Mouse (Mus musculus) MN1 (cell line): ENCODE results near the gene Htra1.
A peak's percentile ranks its signal among the peaks of the same experiment; 100 is the strongest.

Experiments used
- DNase-seq: peaks from one replicate; pipeline ENCODE4 v3.0.0-alpha.2; 2016; ENCODE audit warnings: low spot score

Htra1 gene

DNA sequence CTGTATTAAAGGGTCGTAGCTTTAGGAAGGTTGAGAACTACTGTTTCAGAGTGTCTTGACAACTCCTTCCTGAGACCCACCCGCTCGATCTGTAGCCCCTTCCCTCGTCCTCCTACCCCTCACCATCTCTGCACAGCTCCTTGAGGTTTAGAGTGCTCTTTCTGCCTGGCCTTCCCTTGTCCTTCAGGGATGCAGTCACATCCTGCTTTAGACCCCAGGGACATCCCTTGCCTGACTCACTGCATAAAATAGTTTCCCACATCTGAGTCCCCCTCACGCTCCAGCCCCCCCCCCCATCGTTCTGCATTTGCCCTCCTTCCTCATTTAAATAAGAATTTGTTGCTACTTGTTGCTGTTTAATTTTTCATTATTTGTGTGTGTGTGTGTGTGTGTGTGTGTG is 31.0 kb downstream of the Htra1 start:
- no peak for DNase-seq

DNA sequence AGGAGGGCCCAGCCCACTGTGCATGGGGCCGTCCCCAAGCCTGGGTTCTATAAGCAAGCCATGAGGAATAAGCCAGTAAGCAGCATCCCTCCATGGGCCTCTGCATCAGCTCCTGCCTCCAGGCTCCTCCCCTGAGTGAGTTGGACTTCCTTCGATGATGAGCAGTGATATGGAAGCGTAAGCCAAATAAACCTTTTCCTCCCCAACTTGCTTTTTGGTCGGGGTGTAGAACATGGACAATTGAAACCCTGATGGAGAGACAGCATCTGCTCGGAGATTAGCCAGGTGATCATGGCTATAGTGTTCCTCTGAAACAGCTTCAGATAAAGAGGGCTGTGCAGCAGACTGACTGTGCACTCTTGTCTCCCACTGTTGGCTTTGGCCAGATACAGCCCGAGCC is 32.0 kb downstream of the Htra1 start:
- DNase-seq, result no peak

DNA sequence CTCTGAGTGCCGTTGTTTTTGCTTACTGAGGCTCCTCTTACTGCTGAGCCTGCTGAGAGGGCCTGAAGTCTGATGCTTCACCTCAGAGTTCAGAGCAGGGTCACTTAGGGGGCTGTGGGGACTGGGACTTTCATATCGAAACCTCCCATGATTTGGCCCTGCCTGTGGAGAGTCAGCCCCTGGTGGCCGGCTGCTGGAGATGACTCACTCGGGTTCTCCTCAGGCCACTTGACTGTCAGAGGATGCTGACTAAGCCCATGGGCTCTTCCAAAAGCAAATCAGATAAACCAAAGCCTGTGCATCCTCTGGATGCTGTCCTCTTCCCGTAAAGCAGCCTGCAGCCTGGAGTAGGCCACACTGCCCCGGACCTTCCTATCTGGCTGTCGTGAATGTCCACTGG is 32.6 kb downstream of the Htra1 start:
- peak; percentile 84 for DNase-seq

DNA sequence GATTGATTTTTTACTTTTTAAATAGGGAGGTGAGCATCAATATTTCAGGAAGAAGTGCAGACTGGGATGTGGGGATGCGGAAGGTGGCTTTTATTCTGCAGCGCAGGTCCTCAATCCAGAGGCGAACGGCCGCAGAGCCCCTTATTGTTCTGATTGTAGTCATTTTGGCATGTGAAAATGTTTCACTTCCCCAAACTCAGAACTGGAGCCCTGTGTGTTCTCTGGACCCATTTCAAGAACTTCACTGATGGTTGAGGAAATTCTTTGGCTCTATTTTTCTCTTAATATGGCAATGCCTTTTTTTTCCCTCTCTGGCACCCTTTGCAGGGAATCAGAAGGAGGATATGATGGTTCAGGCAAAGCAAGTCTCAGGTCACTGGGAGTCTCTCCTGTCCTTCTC is 33.2 kb downstream of the Htra1 start:
- no peak for DNase-seq

DNA sequence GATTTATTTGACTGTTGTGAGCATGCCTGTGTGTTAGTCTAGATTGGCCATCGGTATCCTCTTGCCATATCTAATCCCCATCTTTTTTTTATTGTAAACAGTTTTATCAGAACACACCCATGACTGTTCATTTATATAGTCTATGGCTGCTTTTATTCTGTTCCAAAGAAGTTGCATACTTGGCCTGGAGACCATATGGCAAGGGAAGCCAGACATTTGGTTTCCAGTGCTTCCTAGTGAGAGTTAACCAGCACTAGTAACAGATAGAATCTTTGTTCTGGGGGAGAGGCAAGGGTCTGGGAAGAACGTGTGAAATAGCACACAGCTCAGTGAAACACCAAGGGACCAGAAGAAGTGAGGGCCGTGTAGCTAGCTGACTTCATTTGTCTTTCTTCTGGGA is 33.6 kb downstream of the Htra1 start:
- DNase-seq, result no peak

DNA sequence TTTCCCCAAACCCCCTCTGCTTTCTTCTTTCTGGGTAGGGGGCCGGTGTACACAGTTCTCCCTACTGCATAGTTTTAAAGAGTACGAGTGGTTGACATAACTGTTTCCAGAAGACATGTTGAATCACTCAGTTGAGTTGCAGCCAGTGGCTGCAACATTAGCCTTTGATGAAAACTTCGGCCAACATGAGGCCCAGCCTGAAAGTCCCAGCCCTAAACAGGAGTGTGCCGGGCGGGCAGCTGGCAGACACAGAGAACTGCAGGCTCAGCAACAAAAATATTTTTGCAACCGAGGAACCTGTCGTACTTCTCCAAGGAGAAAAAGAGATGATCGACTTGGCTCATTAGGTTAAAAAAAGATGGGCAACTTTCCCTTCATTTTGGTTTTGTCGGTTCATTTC is 36.9 kb downstream of the Htra1 start:
- DNase-seq, result no peak

DNA sequence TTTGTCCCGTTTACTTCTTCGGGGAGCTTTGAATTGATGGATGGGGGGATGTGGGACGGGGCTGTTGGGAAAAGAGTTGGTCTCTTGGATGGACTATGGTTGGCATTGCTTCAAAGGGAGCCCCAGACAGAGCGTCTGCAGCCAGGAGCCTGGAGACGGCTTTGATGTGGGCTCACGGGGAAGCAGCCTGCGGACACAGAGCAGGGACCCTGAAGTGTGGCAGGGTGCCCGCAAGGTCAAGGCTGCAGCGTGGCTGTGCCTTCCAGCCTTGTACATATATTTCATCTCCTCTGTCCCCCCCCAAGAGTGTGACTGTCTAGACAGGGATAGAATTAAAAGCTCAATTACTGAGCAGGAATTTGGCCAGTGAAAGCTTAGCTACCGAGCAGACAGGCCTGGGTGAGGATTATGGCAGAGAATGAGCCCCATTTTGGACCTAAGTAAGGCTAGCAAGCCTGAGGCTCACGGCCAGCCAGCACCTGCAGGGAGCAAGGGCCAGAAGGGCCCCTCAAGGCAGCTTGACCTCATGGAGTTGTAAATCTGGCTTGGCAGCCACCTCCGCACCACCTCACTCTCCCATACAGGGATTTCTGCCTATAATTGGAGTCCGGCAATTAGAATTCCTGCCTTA is 40.5 kb downstream of the Htra1 start:
- DNase-seq, result no peak

DNA sequence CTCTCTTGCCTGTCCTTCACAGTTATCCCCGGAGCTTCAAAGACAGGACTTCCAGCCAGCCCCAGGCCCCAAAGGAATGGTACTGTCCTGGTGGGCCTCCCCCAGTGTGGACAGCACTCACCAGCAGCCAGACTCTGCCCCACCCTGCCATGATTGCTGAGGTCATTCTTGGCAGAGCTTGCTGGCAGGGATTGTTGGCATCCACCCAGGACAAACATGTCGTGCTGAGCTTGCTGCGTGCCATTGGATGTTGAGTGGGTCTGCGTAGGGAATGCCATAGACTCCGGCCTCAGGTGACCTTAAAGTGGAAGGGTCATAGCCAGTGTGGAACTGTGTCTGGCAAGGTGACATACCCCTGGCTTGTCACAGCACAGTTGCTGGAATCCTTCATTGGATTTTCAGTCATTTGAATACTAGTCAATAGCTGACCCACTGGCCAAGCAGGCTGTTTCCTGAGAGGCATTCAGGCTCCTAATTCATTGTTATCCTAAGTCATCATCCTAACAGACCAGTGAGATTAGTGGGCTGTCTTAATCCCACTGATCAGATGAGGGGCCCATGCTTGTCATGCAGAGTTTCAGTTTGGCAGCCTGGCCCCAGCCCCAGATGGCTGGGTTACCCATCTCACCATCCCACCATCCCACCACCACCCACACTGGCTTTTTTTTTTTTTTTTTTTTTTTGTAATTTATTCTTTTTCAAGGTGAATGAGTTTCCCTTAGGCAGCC is 42.0 kb downstream of the Htra1 start:
- DNase-seq, result peak; percentile 70

DNA sequence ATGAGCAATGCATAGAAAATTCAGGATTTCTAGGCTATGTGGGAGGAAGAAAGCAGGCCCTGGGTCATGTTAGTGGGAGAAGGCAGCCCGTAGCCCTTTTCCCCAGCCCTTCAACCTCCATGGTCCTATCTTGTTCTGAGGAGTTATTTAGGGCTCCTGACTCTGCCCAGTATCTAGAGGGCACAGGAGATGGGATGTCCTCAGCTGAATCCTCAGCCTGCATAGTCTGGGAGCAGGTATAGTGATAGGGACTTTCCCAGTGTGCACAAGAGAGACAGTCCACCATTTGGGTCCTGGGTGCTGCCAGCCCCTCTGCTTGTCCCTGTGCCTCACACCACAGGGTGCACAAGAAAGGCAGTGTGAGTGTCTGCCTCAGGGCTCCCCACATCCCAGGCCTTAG is 42.6 kb downstream of the Htra1 start:
- no peak for DNase-seq

DNA sequence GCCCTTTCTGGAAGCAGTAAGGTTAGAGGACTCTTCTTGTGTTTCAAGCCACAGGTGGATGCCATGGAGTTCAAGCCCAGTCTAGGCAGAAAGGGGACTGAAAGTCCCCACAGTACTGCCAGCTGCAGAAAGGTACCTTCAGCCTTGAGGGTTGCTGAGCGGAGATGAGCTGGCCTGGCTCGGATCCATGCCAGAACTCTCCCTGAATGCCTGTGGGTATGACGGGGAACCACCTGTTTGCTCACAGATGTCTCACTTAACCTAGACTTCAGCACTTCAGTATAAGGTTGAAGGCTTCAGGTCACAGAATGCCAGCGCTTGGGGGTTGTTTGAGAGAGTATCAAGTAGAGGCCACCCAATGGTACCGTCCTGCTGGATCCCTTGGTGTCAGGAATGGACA is 44.2 kb downstream of the Htra1 start:
- no peak for DNase-seq

DNA sequence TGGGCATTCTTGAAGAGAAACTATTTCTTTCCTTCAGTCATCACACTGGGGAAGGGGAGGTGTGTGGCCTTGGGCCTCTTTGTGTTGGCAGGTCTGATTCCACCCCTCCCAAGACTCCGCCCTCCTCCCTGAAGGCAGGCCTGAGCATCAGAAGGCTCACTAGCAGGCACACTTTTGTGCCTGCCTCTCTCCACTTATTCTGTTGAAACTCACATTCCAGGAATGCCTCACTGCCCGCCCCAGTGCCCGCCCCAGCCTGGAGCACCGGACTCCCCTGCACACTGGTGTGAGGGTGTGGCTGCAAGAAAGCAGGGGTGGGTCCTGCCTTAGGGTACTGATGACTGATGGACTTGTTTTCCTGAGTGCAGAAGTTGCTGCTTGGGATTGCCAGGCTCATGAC is 46.5 kb downstream of the Htra1 start:
- DNase-seq, result no peak

DNA sequence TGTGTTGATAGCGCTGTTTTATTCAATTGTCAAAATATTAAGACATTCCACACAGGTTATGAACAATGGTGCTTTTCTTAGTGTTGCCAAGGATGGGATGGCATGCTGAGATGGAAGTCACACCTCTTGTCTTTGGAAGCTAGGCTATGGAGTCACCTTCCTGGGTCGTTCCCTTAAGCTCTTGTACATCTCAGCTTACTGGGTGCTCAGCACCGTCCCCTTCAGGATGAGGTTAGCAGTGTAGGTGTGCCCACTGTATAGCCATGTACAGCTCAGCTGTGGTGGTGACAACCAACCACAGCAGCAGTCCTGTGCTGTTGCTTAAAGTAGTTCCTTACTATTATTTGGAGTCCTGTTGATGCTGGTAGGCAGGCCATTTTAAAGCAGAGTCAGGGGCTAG is 47.0 kb downstream of the Htra1 start:
- no peak for DNase-seq

DNA sequence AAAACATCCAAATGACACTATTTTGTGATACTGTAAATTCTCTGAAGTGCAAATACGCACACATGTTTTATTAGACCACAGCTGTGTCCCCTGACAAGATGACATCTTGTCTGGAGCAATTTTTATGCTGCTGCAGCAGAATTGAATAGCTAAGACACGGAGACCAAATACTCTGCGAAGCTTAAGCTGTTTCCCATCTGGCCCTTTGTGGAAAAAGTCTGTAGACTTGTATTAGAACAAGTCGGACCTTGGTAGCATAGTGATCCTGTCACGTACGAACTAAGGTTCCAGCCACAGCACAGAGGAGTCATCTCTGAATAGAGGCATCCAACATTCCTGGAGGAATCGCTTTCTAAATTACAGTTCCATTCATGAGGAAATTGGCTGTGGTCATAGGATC is 48.4 kb downstream of the Htra1 start:
- DNase-seq, result no peak

DNA sequence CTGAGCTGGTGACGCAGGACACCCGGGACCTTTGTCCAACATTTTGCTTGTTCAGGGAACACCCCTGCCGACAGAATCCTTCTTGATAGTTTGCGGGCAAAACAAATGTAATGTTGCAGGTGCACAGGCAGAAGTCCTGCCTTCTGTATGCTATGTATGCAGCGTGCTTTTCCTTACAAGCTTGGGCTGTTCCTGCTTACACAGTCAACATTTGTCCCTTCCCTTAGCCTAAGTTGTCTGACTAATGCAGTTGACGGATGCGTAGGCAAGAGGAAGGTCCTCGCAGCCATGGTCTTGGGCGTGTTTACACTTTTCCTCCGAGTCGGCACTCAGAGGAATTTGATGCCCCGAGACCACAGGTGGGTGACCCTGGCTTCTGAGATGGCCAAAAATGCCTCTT is 49.3 kb downstream of the Htra1 start:
- no peak for DNase-seq

DNA sequence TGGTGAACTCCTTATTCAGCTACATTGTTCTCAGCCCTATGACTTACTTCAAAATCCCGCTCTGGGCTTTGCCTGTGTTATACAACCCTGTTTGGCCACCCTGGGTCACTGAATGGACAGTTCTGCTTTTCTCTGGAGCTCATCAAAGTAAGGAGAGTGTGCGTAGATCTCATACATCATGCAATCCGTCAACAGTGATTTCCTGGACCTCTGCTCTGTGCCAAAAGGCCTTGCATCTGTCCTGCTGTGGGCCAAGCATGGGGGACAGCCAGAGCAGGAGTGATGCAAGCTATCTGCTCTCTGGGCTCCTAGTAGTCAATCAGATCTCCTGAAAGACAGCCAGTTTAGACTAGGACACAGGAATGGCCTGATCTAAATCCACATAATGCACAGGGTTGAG is 49.8 kb downstream of the Htra1 start:
- DNase-seq, result no peak

DNA sequence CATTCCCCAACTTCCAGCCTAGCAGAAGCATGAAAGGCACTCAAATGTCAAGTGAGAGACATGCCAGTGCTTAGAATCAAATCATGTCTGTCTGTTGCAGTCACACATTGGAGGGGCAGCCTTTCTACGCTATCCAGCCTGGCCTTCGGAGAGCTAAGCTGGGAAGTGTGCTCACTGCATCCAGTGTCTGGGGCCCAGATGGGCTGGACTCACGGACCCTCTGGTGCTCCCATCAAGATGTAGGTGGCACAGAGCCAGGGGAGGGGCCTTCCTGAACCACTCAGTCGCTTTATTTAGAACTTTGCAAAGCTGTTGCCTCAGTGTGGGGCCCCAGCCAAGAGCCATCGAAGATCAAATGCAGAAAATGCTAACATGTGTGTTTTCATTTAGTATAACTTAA is 52.2 kb downstream of the Htra1 start:
- no peak for DNase-seq

DNA sequence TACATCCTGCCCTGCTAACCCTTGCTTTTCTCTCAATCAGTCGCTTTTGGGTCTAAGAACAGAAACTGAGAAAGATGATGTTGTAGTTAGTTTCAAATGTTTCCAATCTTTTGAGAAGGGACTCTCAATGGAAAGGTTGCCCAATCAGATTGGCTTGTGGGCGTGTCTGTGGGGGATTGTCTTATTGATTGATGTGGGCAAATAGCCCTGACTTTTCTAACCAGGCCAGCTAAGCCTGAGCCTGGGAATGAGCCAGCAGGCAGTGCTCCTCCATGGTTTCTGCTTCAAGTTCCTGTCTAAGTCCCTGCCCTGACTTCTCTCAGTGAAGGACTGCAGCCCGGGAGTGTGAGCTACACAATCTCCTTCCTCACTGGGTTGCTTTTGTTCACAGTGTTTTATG is 53.5 kb downstream of the Htra1 start:
- no peak for DNase-seq

DNA sequence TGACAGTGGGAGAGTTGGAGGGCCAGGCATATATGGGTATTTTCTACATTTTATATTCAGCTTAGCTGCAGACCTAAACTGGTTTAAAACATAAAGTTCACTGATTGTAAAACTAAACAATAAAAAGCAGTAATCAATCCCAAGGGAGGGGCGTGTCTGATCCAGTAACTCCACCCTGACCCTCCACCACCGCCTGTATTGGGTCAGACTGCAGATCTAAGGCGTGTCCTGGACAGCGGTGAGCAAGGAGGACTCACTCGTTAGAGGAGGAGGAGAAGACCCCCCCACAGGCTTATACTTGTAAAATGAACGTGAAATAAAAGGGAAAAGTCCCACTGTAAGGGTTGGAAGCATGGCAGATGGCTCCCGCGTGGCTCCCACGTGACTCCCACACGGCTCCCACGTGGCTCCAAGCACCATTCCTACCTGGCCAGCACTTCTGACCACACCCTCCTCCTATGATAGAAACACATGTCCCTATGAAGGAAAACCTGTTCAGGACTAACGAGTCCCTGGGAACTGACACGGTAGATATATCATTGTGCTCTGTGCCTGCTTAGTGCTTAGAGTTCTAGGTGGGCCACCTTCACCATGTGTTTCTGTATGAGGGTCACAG is 55.4 kb downstream of the Htra1 start:
- no peak for DNase-seq

DNA sequence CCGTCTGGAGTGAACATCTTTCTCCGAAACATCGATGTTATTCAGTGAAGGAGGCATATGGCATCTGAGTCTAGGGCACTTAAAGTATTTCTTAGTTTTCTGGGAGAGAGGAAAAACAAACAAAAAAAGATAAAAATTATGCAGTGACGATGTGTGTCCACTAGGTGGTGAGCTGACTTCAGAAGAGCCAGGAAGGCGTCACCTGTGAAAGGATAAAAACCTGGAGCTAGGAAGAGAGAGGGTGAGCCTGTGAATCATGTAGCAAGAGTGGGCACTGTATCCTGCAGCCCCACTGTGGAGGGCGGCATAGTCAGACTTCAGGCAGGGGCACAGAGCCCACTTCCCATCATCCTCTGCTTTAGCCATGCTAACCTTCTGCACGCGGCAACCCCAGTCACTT is 58.0 kb downstream of the Htra1 start:
- DNase-seq, result peak; percentile 21

DNA sequence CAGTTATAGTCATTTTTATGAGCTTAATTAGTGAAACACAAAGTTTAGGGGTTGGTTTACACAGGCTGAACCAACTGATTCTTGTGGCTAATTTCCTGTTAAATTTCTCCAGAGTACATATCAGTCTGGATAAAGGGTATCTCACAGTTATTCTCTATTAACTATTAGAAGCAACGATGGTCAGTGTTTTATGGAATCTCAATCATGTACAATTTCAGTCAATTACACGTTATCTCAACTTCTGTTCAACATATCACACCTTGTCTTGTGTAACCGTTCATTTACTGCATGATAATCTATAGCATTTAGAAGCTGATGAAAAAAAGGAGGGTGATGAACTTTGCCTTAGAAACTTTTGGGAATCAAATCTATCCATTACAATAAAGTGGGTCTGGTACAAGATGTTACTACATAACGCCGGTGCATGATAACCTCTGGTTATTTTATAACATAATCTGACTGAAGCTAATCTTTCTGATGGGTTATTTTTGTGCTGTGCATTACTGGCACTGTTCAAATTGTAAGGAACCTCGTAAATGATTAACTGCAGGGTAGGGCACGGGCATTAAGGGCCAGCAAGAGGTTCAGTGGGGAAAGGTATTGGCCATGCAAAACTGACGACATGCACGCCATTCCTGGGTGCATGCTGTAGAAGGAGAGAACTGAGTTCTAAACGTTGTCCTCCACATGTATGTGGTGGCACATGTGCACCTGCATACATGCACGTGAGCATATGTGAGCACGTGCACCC is 66.2 kb downstream of the Htra1 start:
- DNase-seq, result no peak

DNA sequence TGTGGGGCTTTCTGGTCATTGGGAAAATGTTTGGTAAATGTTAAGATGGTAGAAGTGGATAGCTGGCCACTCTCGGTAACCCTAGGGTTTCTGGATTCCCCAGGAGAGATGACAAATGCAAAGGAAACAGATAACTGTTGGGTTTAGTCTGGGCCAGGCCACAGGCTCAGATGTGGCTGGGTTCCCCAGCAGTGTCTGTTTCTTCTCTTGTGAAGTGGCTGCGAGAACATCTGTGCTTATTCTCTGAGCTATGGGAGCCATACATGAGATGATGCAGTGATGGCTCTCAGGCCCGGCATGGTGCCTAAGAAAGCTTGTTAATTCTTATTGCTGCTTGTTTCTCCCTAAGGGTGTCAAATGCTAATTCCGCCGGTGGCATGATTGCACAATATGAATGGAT is 68.2 kb downstream of the Htra1 start:
- peak; percentile 6 for DNase-seq

DNA sequence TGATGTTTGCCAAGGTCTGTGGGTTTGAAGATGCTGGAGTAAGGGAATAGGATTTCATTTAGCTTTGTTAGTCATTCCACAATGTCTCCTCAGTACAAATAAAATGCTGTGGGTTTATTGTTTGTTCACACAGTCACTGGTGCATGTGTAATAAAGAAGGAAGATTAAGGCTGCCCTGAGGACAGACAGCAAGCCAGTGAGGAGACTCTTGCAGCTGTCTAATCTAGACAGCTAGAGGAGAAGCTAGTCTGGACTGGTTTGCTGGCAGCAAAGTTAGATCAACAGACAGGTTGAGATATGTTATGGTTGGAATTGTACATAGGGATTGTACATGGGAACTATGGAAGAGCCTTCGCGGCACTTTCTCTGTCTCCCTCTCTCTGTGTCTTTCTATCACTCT is 71.3 kb downstream of the Htra1 start:
- no peak for DNase-seq

DNA sequence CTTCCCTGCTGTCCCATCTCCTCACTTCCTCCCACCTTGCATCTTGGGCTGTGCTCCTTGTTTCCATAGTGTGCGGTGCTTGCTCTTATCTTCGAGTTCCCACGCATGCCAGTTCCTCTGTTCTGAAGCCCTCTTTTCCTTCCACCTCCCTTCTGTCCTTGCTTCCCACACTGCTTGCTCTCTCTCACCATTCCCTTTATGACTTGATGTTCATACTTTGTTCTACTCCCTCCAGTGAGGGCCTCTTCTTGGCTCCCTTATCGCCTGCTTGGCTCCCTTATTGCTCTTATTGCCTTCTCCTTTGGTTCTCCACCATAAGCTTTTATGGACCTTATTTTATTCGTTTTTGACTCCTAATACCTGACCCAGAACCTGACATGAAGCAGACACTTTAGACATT is 73.3 kb downstream of the Htra1 start:
- no peak for DNase-seq
